Mouse (Mus musculus): Measurements from ENCODE around the gene Atat1. TPM values are rescaled to one million over a fixed set of nuclear protein-coding genes. Genes with fewer than 3 reads are reported as not detected.

Atat1 gene
- polyA plus RNA-seq, 1 experiment = 24.3 TPM

DNA sequence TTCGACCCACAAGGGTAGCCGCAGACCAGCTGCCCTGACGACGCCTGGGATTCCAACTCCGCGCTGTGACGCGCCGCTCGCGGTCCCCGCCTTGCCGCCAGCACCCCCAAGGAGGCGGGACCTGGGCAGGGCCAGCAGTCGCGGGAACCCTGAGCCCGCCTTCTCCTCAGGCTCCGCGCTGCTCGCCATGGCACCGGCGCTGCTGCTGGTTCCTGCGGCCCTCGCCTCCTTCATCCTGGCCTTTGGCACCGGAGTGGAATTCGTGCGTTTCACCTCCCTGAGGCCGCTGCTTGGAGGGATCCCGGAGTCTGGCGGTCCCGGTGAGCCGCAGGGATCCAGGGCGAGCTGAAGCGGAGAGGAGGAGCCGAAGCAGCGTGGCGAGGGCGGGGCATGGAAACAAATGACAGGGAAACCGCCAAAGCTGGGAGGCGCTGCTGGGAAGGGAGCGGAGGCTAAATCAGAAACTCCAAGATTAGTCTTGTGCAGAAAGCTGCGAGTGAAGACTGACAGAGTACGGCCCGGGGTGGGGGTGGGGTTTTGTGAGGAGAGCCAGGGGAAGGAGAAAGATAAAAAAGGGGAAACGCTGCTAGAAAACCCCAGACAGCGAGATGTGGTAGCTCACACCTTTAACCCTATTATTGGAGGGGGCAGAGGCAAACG, 48.5 kb downstream of the Atat1 start, which contains the start of gene Nrm:
TSS of gene Nrm (plus strand) at position 121 of the 660 bp plus-strand sequence.
- DNase-seq (ENCODE audit: low read depth in 1 of 2, low spot score in 2 of 2) = peak in 1 of 2 experiments; percentile 81
- Histone ChIP-seq H3K36me3 (ENCODE audit: control insufficient read depth, insufficient read depth, low read length) (0 out of 2 replicates have a peak, but pooled peaks cover 4% of the 10 kb centered on the region), H3K27me3 (ENCODE audit: control insufficient read depth, insufficient read depth, low read length) (no peaks in the 10 kb centered on the region), H3K27ac (ENCODE audit: insufficient read depth, low read length) (peak within 1 kb of the TSS; percentile 53), H3K4me1 (ENCODE audit: control insufficient read depth, insufficient read depth, insufficient read length) (peaks cover 3% of the 10 kb centered on the region; the same call in 1 of the 2 replicates), H3K4me3 (ENCODE audit: extremely low read depth, insufficient read depth, insufficient read length) (peak within 1 kb of the TSS; percentile 78)
- WGBS = under 1% methylated on average over 47 of the region's 47 CpGs
- TF ChIP-seq POLR2A (IDR thresholded peaks at IDR 0.05; ENCODE audit: low read depth, low read length) = peak; percentile 15; the same call in 1 of the 2 replicates
- TF ChIP-seq CTCF (IDR thresholded peaks at IDR 0.05; ENCODE audit: extremely low read depth, insufficient read depth, insufficient read length, insufficient replicate concordance) = no peak

DNA sequence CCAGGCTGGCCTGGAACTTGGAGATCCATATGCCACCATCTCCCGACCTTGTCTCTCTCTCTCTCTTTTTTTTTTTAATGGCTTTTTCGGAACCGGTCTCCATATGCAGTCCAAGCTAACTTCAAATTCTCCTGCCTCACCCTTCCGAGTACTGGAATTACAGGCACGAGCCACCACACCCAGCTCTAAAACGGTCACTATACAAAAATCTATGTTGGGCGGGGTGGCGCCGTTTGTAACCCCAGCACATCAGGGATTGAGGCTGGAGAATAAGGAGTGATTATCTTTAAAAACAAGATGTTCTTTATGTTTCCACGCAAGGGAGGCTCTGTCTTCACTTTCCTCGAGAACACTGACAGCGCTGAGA, 49.1 kb downstream of the Atat1 start:
- Histone ChIP-seq H3K4me3 (ENCODE audit: extremely low read depth, insufficient read depth, insufficient read length) (peak overlapping the region; percentile 78; the same call in 1 of the 2 replicates), H3K27me3 (ENCODE audit: control insufficient read depth, insufficient read depth, low read length) (no peaks in the 10 kb centered on the region), H3K36me3 (ENCODE audit: control insufficient read depth, insufficient read depth, low read length) (0 out of 2 replicates have a peak, but pooled peaks cover 4% of the 10 kb centered on the region), H3K27ac (ENCODE audit: insufficient read depth, low read length) (no peak overlapping the region), H3K4me1 (ENCODE audit: control insufficient read depth, insufficient read depth, insufficient read length) (peaks cover 3% of the 10 kb centered on the region; the same call in 1 of the 2 replicates)
- no peak for TF ChIP-seq CTCF (IDR thresholded peaks at IDR 0.05; ENCODE audit: extremely low read depth, insufficient read depth, insufficient read length, insufficient replicate concordance)
- no peak for DNase-seq (ENCODE audit: low read depth in 1 of 2, low spot score in 2 of 2)
- WGBS = 11% methylated on average over 12 of the region's 12 CpGs

- TF ChIP-seq POLR2A (IDR thresholded peaks at IDR 0.05; ENCODE audit: low read depth, low read length) (no peak), CTCF (IDR thresholded peaks at IDR 0.05; ENCODE audit: extremely low read depth, insufficient read depth, insufficient read length, insufficient replicate concordance) (no peak)
- WGBS = 83% methylated on average over 2 of the region's 2 CpGs
- no peak for DNase-seq (ENCODE audit: low read depth in 1 of 2, low spot score in 2 of 2)
- no peaks in the 10 kb centered on the region for H3K27me3 ChIP-seq (ENCODE audit: control insufficient read depth, insufficient read depth, low read length)
- H3K27ac ChIP-seq (ENCODE audit: insufficient read depth, low read length) = no peak overlapping the region
- 0 out of 2 replicates have a peak, but pooled peaks cover 4% of the 10 kb centered on the region for H3K36me3 ChIP-seq (ENCODE audit: control insufficient read depth, insufficient read depth, low read length)
- H3K4me1 ChIP-seq (ENCODE audit: control insufficient read depth, insufficient read depth, insufficient read length) = peaks cover 3% of the 10 kb centered on the region; the same call in 1 of the 2 replicates
- H3K4me3 ChIP-seq (ENCODE audit: extremely low read depth, insufficient read depth, insufficient read length) = no peak overlapping the region
These were observed 50.0 kb downstream of the Atat1 start for GRCm38 (mm10) chr17:35859835-35860234.

DNA sequence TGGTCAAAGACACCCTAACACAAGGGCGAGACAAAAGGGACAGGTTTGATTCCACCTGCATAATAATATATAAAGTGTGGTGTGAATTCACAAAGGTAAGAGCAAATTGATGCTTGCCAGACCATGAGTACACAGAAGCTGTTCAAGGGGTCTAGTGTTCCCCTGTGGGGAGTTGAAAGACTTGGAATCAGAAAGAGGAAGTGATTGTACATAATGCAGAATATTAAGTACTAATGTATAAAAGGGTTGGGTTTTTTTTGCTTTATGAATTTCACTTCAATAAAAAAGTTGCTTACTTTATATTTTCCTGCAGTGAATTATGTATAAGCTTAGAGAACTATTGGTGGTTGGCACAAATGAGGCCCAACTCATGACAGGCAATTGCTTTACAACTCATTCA, 50.5 kb downstream of the Atat1 start:
- Histone ChIP-seq H3K4me3 (ENCODE audit: extremely low read depth, insufficient read depth, insufficient read length) (no peak overlapping the region), H3K27ac (ENCODE audit: insufficient read depth, low read length) (no peak overlapping the region), H3K27me3 (ENCODE audit: control insufficient read depth, insufficient read depth, low read length) (no peaks in the 10 kb centered on the region), H3K36me3 (ENCODE audit: control insufficient read depth, insufficient read depth, low read length) (0 out of 2 replicates have a peak, but pooled peaks cover 4% of the 10 kb centered on the region), H3K4me1 (ENCODE audit: control insufficient read depth, insufficient read depth, insufficient read length) (peaks cover 3% of the 10 kb centered on the region; the same call in 1 of the 2 replicates)
- 85% methylated on average over 1 of the region's 1 CpGs for WGBS
- TF ChIP-seq POLR2A (IDR thresholded peaks at IDR 0.05; ENCODE audit: low read depth, low read length) (no peak), CTCF (IDR thresholded peaks at IDR 0.05; ENCODE audit: extremely low read depth, insufficient read depth, insufficient read length, insufficient replicate concordance) (no peak)
- DNase-seq (ENCODE audit: low read depth in 1 of 2, low spot score in 2 of 2) = no peak

DNA sequence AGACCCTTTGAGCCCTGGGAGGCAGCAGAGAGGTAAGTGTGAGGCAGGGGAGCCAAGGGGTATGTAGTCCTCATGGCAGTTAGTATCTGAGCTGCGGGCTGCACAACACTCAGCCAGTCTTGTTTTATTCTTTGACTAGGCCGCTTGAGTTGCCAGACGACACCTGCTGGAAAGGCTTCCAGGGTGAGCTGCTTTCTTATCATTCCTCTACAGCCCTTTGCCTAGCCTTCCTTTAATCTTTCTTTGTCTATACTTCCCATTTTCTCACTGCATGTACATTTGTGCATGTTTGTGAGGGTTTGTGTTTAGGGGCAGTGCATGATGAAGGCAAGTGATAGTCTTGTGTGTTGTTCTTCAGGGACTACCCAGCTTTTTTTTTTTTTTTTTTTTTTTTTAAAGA, 58.9 kb downstream of the Atat1 start:
- H3K27me3 ChIP-seq (ENCODE audit: control insufficient read depth, insufficient read depth, low read length) = no peaks in the 10 kb centered on the region
- DNase-seq (ENCODE audit: low read depth in 1 of 2, low spot score in 2 of 2) = no peak
- 75% methylated on average over 3 of the region's 3 CpGs for WGBS
- H3K4me3 ChIP-seq (ENCODE audit: extremely low read depth, insufficient read depth, insufficient read length) = no peak overlapping the region
- no peaks in the 10 kb centered on the region for H3K4me1 ChIP-seq (ENCODE audit: control insufficient read depth, insufficient read depth, insufficient read length)
- no peak for TF ChIP-seq CTCF (IDR thresholded peaks at IDR 0.05; ENCODE audit: extremely low read depth, insufficient read depth, insufficient read length, insufficient replicate concordance)
- no peak for TF ChIP-seq POLR2A (IDR thresholded peaks at IDR 0.05; ENCODE audit: low read depth, low read length)
- H3K36me3 ChIP-seq (ENCODE audit: control insufficient read depth, insufficient read depth, low read length) = peaks cover 28% of the 10 kb centered on the region
- no peak overlapping the region for H3K27ac ChIP-seq (ENCODE audit: insufficient read depth, low read length)

GRCm38 (mm10) chr17:35848112-35848511, 61.8 kb downstream of the Atat1 start:
- TF ChIP-seq CTCF (IDR thresholded peaks at IDR 0.05; ENCODE audit: extremely low read depth, insufficient read depth, insufficient read length, insufficient replicate concordance) (no peak), POLR2A (IDR thresholded peaks at IDR 0.05; ENCODE audit: low read depth, low read length) (no peak)

More at GRCm38 (mm10) chr17:35848112-35848511, 61.8 kb downstream of the Atat1 start:
- Histone ChIP-seq H3K4me3 (ENCODE audit: extremely low read depth, insufficient read depth, insufficient read length) (no peak overlapping the region), H3K4me1 (ENCODE audit: control insufficient read depth, insufficient read depth, insufficient read length) (no peaks in the 10 kb centered on the region), H3K27ac (ENCODE audit: insufficient read depth, low read length) (no peak overlapping the region), H3K36me3 (ENCODE audit: control insufficient read depth, insufficient read depth, low read length) (peaks cover 35% of the 10 kb centered on the region), H3K27me3 (ENCODE audit: control insufficient read depth, insufficient read depth, low read length) (no peaks in the 10 kb centered on the region)
- 39% methylated on average over 1 of the region's 1 CpGs for WGBS
- no peak for DNase-seq (ENCODE audit: low read depth in 1 of 2, low spot score in 2 of 2)

Other genes starting within 250 kb of the Atat1 start
- gene Vars2, start 242.5 kb downstream of the Atat1 start, polyA plus RNA-seq (2012; rRNA removed) = 28.9 and 37.3 TPM in 2 replicates
- gene Gtf2h4, start 236.3 kb downstream of the Atat1 start, polyA plus RNA-seq (2012; rRNA removed) = 21.7 and 23.5 TPM in 2 replicates
- 27.0 and 38.7 TPM in 2 replicates for gene Ddr1, start 205.5 kb downstream of the Atat1 start, polyA plus RNA-seq (2012; rRNA removed)
- gene Ier3, start 88.4 kb downstream of the Atat1 start, polyA plus RNA-seq (2012; rRNA removed) = 3.7 and 5.1 TPM in 2 replicates
- gene Flot1, start 86.8 kb downstream of the Atat1 start, polyA plus RNA-seq (2012; rRNA removed) = 29.9 and 35.8 TPM in 2 replicates
- gene Tubb5, start 71.8 kb downstream of the Atat1 start, polyA plus RNA-seq (2012; rRNA removed) = 305 and 404 TPM in 2 replicates
- gene Mdc1, start 68.6 kb downstream of the Atat1 start, polyA plus RNA-seq (2012; rRNA removed) = 10.8 and 11.6 TPM in 2 replicates
- 58.5 and 84.2 TPM in 2 replicates for gene Nrm, start 48.8 kb downstream of the Atat1 start, polyA plus RNA-seq (2012; rRNA removed)
- gene Ppp1r18, start 44.5 kb downstream of the Atat1 start, polyA plus RNA-seq (2012; rRNA removed) = 144 and 155 TPM in 2 replicates
- 79.1 and 85.7 TPM in 2 replicates for gene Dhx16, start 30.3 kb downstream of the Atat1 start, polyA plus RNA-seq (2012; rRNA removed)
- 35.4 and 39.9 TPM in 2 replicates for gene 2310061I04Rik, start 12.6 kb downstream of the Atat1 start, polyA plus RNA-seq (2012; rRNA removed)
- 39.5 and 45.1 TPM in 2 replicates for gene Mrps18b, start 6.3 kb upstream of the Atat1 start, polyA plus RNA-seq (2012; rRNA removed)
- gene Ppp1r10, start 6.4 kb upstream of the Atat1 start, polyA plus RNA-seq (2012; rRNA removed) = 26.1 and 27.1 TPM in 2 replicates
- 65.1 and 79.6 TPM in 2 replicates for gene Abcf1, start 59.7 kb upstream of the Atat1 start, polyA plus RNA-seq (2012; rRNA removed)
- 28.9 and 33.9 TPM in 2 replicates for gene Gnl1, start 69.8 kb upstream of the Atat1 start, polyA plus RNA-seq (2012; rRNA removed)
- 19.3 and 24.3 TPM in 2 replicates for gene Prr3, start 70.2 kb upstream of the Atat1 start, polyA plus RNA-seq (2012; rRNA removed)
- 19.1 and 19.2 TPM in 2 replicates for gene H2-T24, start 110.5 kb upstream of the Atat1 start, polyA plus RNA-seq (2012; rRNA removed)
- 344 and 382 TPM in 2 replicates for gene H2-T23, start 122.8 kb upstream of the Atat1 start, polyA plus RNA-seq (2012; rRNA removed)
- gene H2-T22, start 132.7 kb upstream of the Atat1 start, polyA plus RNA-seq (2012; rRNA removed) = 60.3 and 61.9 TPM in 2 replicates
- gene Gm6034, start 132.9 kb upstream of the Atat1 start, polyA plus RNA-seq (2012; rRNA removed) = 0.08 and 0.22 TPM in 2 replicates
- gene Gm11127, start 148.3 kb upstream of the Atat1 start, polyA plus RNA-seq (2012; rRNA removed) = 0.08 and 0.19 TPM in 2 replicates
- 0.43 and 0.44 TPM in 2 replicates for gene Gm19684, start 211.6 kb upstream of the Atat1 start, polyA plus RNA-seq (2012; rRNA removed)
- not detected in 2 replicates for gene Gm7030, start 219.3 kb upstream of the Atat1 start, polyA plus RNA-seq (2012; rRNA removed)

Measured in spleen, adult 2 months (tissue).